Mouse (Mus musculus): ENCODE measurements around the gene Tmem222.

- TF ChIP-seq POLR2A (IDR thresholded peaks at IDR 0.05; ENCODE audit: control insufficient read depth, extremely low read depth, insufficient read depth, low read length, poor library complexity) (no peak), CTCF (IDR thresholded peaks at IDR 0.05; ENCODE audit: borderline replicate concordance, control insufficient read depth, extremely low read depth, insufficient read depth, low read length, poor library complexity) (no peak)
Observed at GRCm38 (mm10) chr4:133319667-133320066, 42.1 kb upstream of the Tmem222 start.
